10 mouse cellular contexts compared by ENCODE assay signal in the genomic region with DNA sequence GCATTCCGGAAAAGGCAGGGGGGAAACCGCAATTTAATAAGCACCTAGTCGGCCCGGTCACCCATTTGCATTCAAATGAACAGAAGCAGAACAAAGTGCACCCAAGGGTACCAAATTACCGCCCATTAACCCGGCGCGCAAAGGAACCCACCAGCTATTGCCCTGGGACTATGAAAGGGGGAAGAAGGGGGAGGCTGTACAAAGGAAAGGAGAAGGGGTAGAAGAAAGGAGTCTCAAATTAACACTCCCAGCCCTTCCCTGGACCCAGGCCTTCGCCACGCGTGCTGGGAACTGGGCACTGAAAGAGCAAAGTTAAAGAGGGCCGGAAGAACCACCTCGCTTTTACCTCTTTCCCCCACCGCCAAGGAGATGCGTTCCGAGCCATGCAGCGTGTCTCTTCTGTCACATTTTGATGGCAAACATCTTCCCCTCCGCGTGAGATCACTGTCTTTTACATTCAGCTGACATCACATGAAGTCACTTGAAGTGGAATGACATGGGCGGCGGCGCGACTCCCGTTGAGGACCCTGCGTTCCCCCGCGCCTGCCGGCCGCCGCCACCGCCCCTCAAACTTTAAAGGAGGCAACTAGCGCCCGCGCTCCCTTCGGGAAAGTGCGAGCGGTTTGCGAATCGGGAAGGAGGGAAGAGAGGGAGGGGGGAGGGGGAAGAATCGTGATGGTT. TPM values are rescaled to one million over a fixed set of nuclear protein-coding genes. Genes with fewer than 3 reads are reported as not detected.
DNase-seq lines count a peak whose midpoint lies in the region; ATAC-seq and TF ChIP-seq lines count a peak whose summit lies in the region.
"Had no signal": no experiment of that assay in that cellular context is flagged by ENCODE, and none has a peak within 500 bp of the region (broad histone marks: within the 10 kb centered on the region; RNA-seq: fewer than 3 reads in every experiment).

No protein-coding gene starts in this region.

- H3K9ac ChIP-seq in lung, postnatal 0 days (replicated peaks; ENCODE audit: low read depth): no peak overlapping the region
- H3K9ac ChIP-seq in intestine, embryonic 16.5 days (ENCODE audit: low read depth, low read length): no peak overlapping the region
- no peak overlapping the region for H3K9ac ChIP-seq in stomach, embryonic 14.5 days (replicated peaks; ENCODE audit: low read depth, low read length)

- no peak for TF ChIP-seq EP300 in lung, postnatal 0 days (IDR thresholded peaks at IDR 0.05)

- peak; percentile 81 for DNase-seq in heart, adult 11 months
- DNase-seq in heart, postnatal 25 days (ENCODE audit: low spot score): no peak
- no peak for DNase-seq in lung, postnatal 0 days (ENCODE audit: low spot score)
- DNase-seq in lung, postnatal 36 days: no peak
- no peak for DNase-seq in kidney, adult 11 months
- DNase-seq in urinary bladder, adult 18-20 months (ENCODE audit: low spot score in 2 of 2): no peak

- H3K4me1 ChIP-seq in lung, postnatal 0 days (ENCODE audit: insufficient read depth, low read depth, low read length): no peaks in the 10 kb centered on the region
- peaks cover 3% of the 10 kb centered on the region; the same call in 1 of the 2 replicates for H3K4me1 ChIP-seq in intestine, embryonic 16.5 days (ENCODE audit: control insufficient read depth, insufficient read depth, low read length)
- H3K4me1 ChIP-seq in stomach, embryonic 14.5 days (ENCODE audit: control insufficient read depth, insufficient read depth, low read length): no peaks in the 10 kb centered on the region; the same call in 1 of the 2 replicates

- TF ChIP-seq CTCF in lung, postnatal 0 days (IDR thresholded peaks at IDR 0.05): no peak

- 1% methylated on average over 37 of the region's 40 CpGs for WGBS in lung, postnatal 0 days
- under 1% methylated on average over 40 of the region's 40 CpGs for WGBS in intestine, embryonic 16.5 days
- under 1% methylated on average over 40 of the region's 40 CpGs for WGBS in stomach, embryonic 14.5 days

- peaks cover 98% of the 10 kb centered on the region for H3K27me3 ChIP-seq in lung, postnatal 0 days (replicated peaks; ENCODE audit: insufficient read depth, low read length)
- peaks cover 94% of the 10 kb centered on the region for H3K27me3 ChIP-seq in intestine, embryonic 16.5 days (replicated peaks; ENCODE audit: control insufficient read depth, insufficient read depth, low read length)
- peaks cover 80% of the 10 kb centered on the region for H3K27me3 ChIP-seq in stomach, embryonic 14.5 days (ENCODE audit: control insufficient read depth, insufficient read depth, low read length)

- H3K4me3 ChIP-seq in lung, postnatal 0 days (ENCODE audit: low read depth, low read length): peak overlapping the region; percentile 21; the same call in 1 of the 2 replicates
- H3K4me3 ChIP-seq in intestine, embryonic 16.5 days (ENCODE audit: low read length): peak overlapping the region; percentile 8; the same call in 1 of the 2 replicates
- H3K4me3 ChIP-seq in stomach, embryonic 14.5 days (ENCODE audit: low read depth, low read length): peak overlapping the region; percentile 12; the same call in 1 of the 2 replicates

- no peak overlapping the region for H3K4me2 ChIP-seq in lung, postnatal 0 days (replicated peaks; ENCODE audit: low read depth, low read length)
- 0 out of 2 replicates have a peak overlapping the region, but pooled peaks have one; percentile 7 for H3K4me2 ChIP-seq in intestine, embryonic 16.5 days (ENCODE audit: low read depth, low read length)
- H3K4me2 ChIP-seq in stomach, embryonic 14.5 days (replicated peaks; ENCODE audit: low read depth, low read length): no peak overlapping the region

- intact Hi-C loops in heart, postnatal 25 days (cut with DNase I): no loop called here

- no peaks in the 10 kb centered on the region for H3K9me3 ChIP-seq in lung, postnatal 0 days (ENCODE audit: low read length)
- no peaks in the 10 kb centered on the region for H3K9me3 ChIP-seq in intestine, embryonic 16.5 days (ENCODE audit: control insufficient read depth, low read length)
- H3K9me3 ChIP-seq in stomach, embryonic 14.5 days (ENCODE audit: control insufficient read depth, low read depth, low read length): no peaks in the 10 kb centered on the region

- no peak overlapping the region for H3K27ac ChIP-seq in lung, postnatal 0 days (ENCODE audit: low read length)
- H3K27ac ChIP-seq in intestine, embryonic 16.5 days (ENCODE audit: low read length): no peak overlapping the region
- H3K27ac ChIP-seq in stomach, embryonic 14.5 days (ENCODE audit: low read length): no peak overlapping the region
- H3K27ac ChIP-seq: macrophage had no signal

- no peaks in the 10 kb centered on the region for H3K36me3 ChIP-seq in lung, postnatal 0 days (ENCODE audit: insufficient read depth, low read length)
- H3K36me3 ChIP-seq in intestine, embryonic 16.5 days (ENCODE audit: control insufficient read depth, insufficient read depth, low read length): no peaks in the 10 kb centered on the region
- H3K36me3 ChIP-seq in stomach, embryonic 14.5 days (ENCODE audit: control insufficient read depth, insufficient read depth, low read length): no peaks in the 10 kb centered on the region

- no peak for ATAC-seq in lung, postnatal 0 days
- no peak for ATAC-seq in intestine, embryonic 16.5 days
- no peak for ATAC-seq in stomach, embryonic 14.5 days (ENCODE audit: insufficient number of reproducible peaks, insufficient read depth, low FRiP score, low read depth)

RNA-seq across cellular contexts. Expression of a gene that starts 2.6 kb away (rescaled TPM):
- total RNA-seq in heart, postnatal 25 days (2021): not detected
- polyA plus RNA-seq in lung, postnatal 0 days (2015; fragmentation: Nextera tagmentation; extraction: Ambion mirVana): not detected in 2 replicates
- polyA plus RNA-seq in intestine, embryonic 16.5 days (2015; fragmentation: Nextera tagmentation; extraction: Ambion mirVana): not detected in 2 replicates
- polyA plus RNA-seq in stomach, embryonic 14.5 days (2014; fragmentation: Nextera tagmentation; extraction: Ambion mirVana): not detected in 2 replicates
- polyA plus RNA-seq: gonadal fat pad, adult 2 months; macrophage had no signal
